Mouse (Mus musculus): Measurements from ENCODE around the gene Oas1g. TPM values are rescaled to one million over a fixed set of nuclear protein-coding genes. Genes with fewer than 3 reads are reported as not detected.
A peak's percentile ranks its signal among the peaks of the same experiment; 100 is the strongest.
"Not testable (repeated sequence)": the region's sequence is repeated elsewhere in the genome, so short reads cannot be mapped to it uniquely, and the experiment has no call there.

The Oas1g gene
- total RNA-seq, 2 experiments from 2014 or later, result not detected

GRCm38 (mm10) chr5:120890991-120891390 is 3.6 kb upstream of the Oas1g start:
- DNase-seq (ENCODE audit: low spot score in 2 of 2), result no peak

- no peak for DNase-seq (ENCODE audit: low spot score in 2 of 2)
Observed at GRCm38 (mm10) chr5:120890026-120890425, 2.6 kb upstream of the Oas1g start.

- not testable (repeated sequence) for DNase-seq (ENCODE audit: low spot score in 2 of 2)
Observed at GRCm38 (mm10) chr5:120888294-120888815, 942 bp upstream of the Oas1g start.

DNA sequence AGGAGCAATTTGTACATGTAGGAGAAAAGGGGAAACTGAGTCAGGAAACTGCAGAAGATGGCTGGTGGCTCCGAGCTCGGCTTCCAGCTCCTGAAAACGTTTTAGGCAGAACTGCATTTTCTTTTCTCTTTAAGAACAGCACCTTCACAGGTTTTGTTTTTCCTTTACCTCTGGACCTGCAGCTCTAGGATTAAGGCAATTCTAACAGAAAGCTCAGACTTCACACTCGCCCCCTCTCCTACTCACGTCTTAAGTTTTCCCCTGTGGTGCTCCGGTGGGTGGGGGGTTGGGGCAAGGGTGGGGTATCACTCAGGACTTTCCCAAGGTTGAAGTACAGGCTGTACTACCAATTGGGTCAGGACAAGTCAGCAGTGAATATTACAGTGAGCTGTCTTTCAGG is 418 bp upstream of the Oas1g start:
- no peak for DNase-seq (ENCODE audit: low spot score in 2 of 2)

DNA sequence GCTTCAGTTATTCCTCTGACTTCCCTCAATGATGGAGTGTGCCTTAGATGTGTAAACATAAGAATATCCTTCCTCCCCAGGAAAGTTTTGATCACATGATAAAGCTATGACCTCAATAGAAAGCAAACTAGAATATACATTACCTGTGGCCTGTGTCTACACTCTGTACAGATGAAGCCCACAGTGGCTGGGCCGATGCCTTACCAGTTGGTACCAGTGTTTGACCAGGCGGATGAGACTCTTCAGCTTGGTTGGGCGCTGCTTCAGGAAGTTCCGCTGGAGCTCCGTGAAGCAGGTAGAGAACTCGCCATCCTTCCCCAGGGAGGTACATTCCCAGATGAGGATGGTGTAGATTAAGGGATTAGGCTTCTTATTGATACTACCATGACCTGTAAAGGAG is 5.7 kb downstream of the Oas1g start:
- not testable (repeated sequence) for DNase-seq (ENCODE audit: low spot score in 2 of 2)

DNA sequence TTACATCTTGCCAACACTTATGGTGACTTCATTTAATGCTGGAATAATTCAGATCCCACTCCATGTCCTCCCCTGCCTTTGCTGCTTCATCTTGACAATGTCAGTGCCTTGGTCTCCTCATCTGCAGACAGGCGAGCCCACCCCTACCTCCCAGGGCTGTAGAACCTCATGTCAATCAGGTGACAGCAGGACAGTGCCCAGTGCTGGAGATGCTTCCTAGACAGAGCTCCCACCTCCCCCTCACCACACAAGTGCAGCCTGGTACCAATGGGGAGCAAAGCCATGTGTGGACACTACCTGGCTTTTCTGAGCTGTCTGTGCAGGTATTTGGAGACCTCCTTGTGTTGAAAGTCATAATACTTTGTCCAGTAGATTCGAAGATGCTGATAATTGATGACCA is 8.6 kb downstream of the Oas1g start:
- not testable (repeated sequence) for DNase-seq (ENCODE audit: low spot score in 2 of 2)

DNA sequence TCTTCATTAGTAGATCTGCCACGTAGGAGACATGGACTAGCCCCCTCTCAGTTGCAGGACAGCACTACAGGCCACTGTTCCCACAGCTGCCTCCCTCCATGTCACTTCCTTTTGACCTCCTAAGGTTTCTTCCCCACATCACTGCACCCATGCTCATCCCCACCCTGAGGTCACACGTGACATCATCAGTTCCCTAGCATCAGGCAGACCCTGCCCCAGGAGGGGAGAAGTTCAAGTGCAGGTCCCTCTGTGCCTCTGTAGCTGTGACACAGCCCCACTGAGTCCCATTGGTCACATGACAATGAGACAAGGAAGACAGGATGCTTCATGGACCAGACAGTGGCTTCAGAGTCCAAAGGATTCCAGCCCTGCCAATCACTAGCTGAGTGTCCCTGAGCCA is 10.0 kb downstream of the Oas1g start:
- not testable (repeated sequence) for DNase-seq (ENCODE audit: low spot score in 2 of 2)

DNA sequence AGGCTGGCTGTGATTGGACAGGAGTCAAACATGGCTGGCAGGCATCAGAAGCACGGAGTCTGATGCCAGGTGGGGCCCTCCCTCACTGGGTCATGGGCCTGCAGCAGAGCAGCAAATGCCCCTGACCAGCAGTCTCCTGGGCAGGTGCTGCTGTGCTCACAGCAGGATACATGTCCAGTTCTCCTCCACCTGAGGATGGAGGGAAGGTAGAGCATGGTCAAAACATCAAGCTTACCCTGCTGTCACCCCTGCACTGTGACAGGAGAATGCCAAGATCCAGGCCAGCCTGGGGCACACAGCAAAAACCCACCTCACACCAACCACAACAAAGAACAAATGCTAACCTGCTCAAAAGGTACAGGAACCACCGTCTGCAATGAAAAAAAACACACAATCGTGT is 10.6 kb downstream of the Oas1g start:
- DNase-seq (ENCODE audit: low spot score in 2 of 2), result not testable (repeated sequence)

DNA sequence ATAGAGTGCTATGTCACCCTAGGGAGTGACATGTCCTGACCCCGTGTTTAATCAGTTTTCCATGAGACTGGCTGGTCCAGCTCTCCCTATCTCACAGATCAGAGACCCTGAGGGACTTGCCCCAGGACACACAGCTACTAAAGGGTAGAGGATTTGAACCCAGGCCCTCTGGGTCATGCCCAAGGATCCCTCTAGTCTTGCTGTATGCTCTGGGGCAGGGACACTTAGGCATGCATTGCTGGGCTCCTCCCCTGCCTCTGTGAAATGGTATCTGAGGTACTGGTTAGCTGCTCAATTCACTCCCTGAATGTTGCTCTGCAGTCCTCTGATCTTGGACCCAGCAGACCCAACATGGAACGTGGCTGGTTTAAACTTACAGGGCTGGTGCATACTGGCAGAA is 15.9 kb downstream of the Oas1g start:
- no peak for DNase-seq (ENCODE audit: low spot score in 2 of 2)

DNA sequence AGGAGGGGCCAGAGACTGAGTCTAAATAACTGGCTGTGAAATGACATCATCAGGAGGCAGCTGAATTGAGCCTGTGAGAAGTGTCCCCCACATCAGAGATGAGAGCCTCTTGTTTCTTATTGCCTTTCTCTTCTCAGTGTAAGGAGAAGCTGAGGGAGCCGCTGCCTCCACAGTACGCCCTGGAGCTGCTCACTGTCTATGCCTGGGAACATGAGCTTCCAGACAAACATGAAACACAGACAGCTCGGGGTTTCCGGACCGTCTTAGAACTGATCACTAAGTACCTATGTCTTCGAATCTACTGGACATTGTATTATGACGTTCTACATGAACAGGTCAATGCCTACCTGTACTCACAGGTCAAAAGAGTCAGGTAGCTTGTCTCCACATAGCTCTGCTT is 16.6 kb downstream of the Oas1g start:
- DNase-seq (ENCODE audit: low spot score in 2 of 2), result peak in 1 of 2 experiments; percentile 10

DNA sequence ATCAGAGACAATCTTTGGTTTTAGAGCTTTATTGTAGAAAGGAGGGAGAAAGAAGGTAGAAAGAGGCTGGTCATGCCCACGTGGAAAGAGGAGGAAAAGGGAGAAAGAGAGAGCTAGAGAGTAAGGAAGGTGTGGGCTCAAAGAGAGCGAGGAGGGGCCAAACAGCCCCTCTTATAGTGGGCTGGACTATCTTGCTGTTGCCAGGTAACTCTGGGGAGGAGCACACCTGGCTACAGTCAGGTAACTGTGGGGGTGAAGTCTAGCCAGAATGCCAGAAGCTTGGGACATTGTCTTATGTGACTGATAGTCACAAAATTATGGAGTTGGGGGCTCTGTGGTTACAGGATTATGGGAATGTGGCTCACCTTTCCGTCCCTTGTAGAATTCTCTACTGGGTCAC is 17.3 kb downstream of the Oas1g start:
- no peak for DNase-seq (ENCODE audit: low spot score in 2 of 2)

- DNase-seq (ENCODE audit: low spot score in 2 of 2), result no peak
Observed at GRCm38 (mm10) chr5:120869436-120870015, 17.9 kb downstream of the Oas1g start.

GRCm38 (mm10) chr5:120865336-120865860 is 22.0 kb downstream of the Oas1g start:
- DNase-seq (ENCODE audit: low spot score in 2 of 2), result no peak

GRCm38 (mm10) chr5:120861121-120861520 is 26.3 kb downstream of the Oas1g start, which contains the start of gene Oas1h:
Gene Oas1h (plus strand): TSS chr5:120861421.
- no peak for DNase-seq (ENCODE audit: low spot score in 2 of 2)

DNA sequence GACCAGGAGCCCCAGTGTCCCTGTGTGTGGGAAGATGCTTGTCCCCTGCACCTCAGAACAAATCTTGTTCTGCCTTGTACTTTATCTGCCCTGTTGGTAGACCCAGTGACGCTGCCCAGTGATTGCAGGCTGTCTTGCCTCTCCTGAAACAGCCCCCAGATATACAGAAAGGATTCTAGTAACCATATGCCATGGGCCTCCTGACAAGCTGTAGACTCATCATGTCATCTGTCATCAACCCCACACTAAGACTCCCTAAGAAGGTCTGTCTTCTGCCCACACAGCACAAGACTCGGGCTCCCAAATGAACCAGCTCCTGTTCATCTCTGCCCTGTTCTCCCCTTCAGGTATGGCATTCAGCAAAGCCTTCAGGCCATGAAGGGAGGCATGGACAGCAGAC is 28.2 kb downstream of the Oas1g start:
- peak in 1 of 2 experiments; percentile 6 for DNase-seq (ENCODE audit: low spot score in 2 of 2)

GRCm38 (mm10) chr5:120849601-120850136 is 37.7 kb downstream of the Oas1g start:
- peak; percentile 18 to 24 for DNase-seq (ENCODE audit: low spot score in 2 of 2)

GRCm38 (mm10) chr5:120847067-120847466 is 40.3 kb downstream of the Oas1g start, which contains the start of gene Oas1f:
Gene Oas1f (plus strand): TSS chr5:120847367.
- DNase-seq (ENCODE audit: low spot score in 2 of 2), result no peak

GRCm38 (mm10) chr5:120844713-120845112 is 42.7 kb downstream of the Oas1g start:
- peak in 1 of 2 experiments; percentile 3 for DNase-seq (ENCODE audit: low spot score in 2 of 2)

- DNase-seq (ENCODE audit: low spot score in 2 of 2), result peak; percentile 26 to 62
Observed at GRCm38 (mm10) chr5:120836731-120837585, 50.5 kb downstream of the Oas1g start.

- no peak for DNase-seq (ENCODE audit: low spot score in 2 of 2)
Observed at GRCm38 (mm10) chr5:120833335-120834280, 53.8 kb downstream of the Oas1g start.
